Mouse (Mus musculus): ENCODE measurements at regions not wholly inside any gene's neighbourhood (a gene's known extent, or its start where the extent isn't known, plus 50 kb on each side); places are given as distances from the start of the nearest gene placed in this dataset.

- Histone ChIP-seq H3K4me1 (ENCODE audit: control insufficient read depth, insufficient read depth, low read length) (no peaks in the 10 kb centered on the region), H3K4me2 (replicated peaks; ENCODE audit: low read depth, low read length) (no peak overlapping the region), H3K27me3 (ENCODE audit: control insufficient read depth, insufficient read depth, low read length) (no peaks in the 10 kb centered on the region), H3K9me3 (ENCODE audit: control insufficient read depth, low read depth, low read length) (no peaks in the 10 kb centered on the region), H3K4me3 (ENCODE audit: low read depth, low read length) (no peak overlapping the region), H3K36me3 (ENCODE audit: control insufficient read depth, insufficient read depth, low read length) (no peaks in the 10 kb centered on the region), H3K27ac (ENCODE audit: low read length) (no peak overlapping the region), H3K9ac (replicated peaks; ENCODE audit: low read depth, low read length) (no peak overlapping the region)
- no peak for ATAC-seq (ENCODE audit: insufficient number of reproducible peaks, insufficient read depth, low FRiP score, low read depth)
- WGBS = 71% methylated on average over 12 of the region's 12 CpGs
These were observed 88.8 kb upstream of the C2cd4b start for GRCm38 (mm10) chr9:67670261-67671020.

GRCm38 (mm10) chr9:67676906-67677305 is 82.3 kb upstream of the C2cd4b start:
- no peaks in the 10 kb centered on the region for H3K9me3 ChIP-seq (ENCODE audit: control insufficient read depth, low read depth, low read length)
- no peak overlapping the region for H3K4me2 ChIP-seq (replicated peaks; ENCODE audit: low read depth, low read length)
- no peaks in the 10 kb centered on the region for H3K27me3 ChIP-seq (ENCODE audit: control insufficient read depth, insufficient read depth, low read length)
- no peaks in the 10 kb centered on the region for H3K4me1 ChIP-seq (ENCODE audit: control insufficient read depth, insufficient read depth, low read length)
- 23% methylated on average over 1 of the region's 1 CpGs for WGBS
- H3K27ac ChIP-seq (ENCODE audit: low read length) = no peak overlapping the region
- H3K4me3 ChIP-seq (ENCODE audit: low read depth, low read length) = no peak overlapping the region
- no peak overlapping the region for H3K9ac ChIP-seq (replicated peaks; ENCODE audit: low read depth, low read length)
- H3K36me3 ChIP-seq (ENCODE audit: control insufficient read depth, insufficient read depth, low read length) = no peaks in the 10 kb centered on the region
- ATAC-seq (ENCODE audit: insufficient number of reproducible peaks, insufficient read depth, low FRiP score, low read depth) = no peak

GRCm38 (mm10) chr9:67683367-67683766 is 75.9 kb upstream of the C2cd4b start:
- Histone ChIP-seq H3K4me1 (ENCODE audit: control insufficient read depth, insufficient read depth, low read length) (no peaks in the 10 kb centered on the region), H3K36me3 (ENCODE audit: control insufficient read depth, insufficient read depth, low read length) (no peaks in the 10 kb centered on the region), H3K27ac (ENCODE audit: low read length) (no peak overlapping the region), H3K4me2 (replicated peaks; ENCODE audit: low read depth, low read length) (no peak overlapping the region), H3K27me3 (ENCODE audit: control insufficient read depth, insufficient read depth, low read length) (no peaks in the 10 kb centered on the region), H3K4me3 (ENCODE audit: low read depth, low read length) (no peak overlapping the region), H3K9me3 (ENCODE audit: control insufficient read depth, low read depth, low read length) (peaks cover 12% of the 10 kb centered on the region), H3K9ac (replicated peaks; ENCODE audit: low read depth, low read length) (no peak overlapping the region)
- 8% methylated on average over 7 of the region's 7 CpGs for WGBS
- no peak for ATAC-seq (ENCODE audit: insufficient number of reproducible peaks, insufficient read depth, low FRiP score, low read depth)

GRCm38 (mm10) chr9:67692396-67692795 is 66.8 kb upstream of the C2cd4b start:
- no peak overlapping the region for H3K4me3 ChIP-seq (ENCODE audit: low read depth, low read length)
- peaks cover 3% of the 10 kb centered on the region; the same call in 1 of the 2 replicates for H3K9me3 ChIP-seq (ENCODE audit: control insufficient read depth, low read depth, low read length)
- 86% methylated on average over 13 of the region's 13 CpGs for WGBS
- no peak for ATAC-seq (ENCODE audit: insufficient number of reproducible peaks, insufficient read depth, low FRiP score, low read depth)
- H3K4me2 ChIP-seq (replicated peaks; ENCODE audit: low read depth, low read length) = no peak overlapping the region
- H3K36me3 ChIP-seq (ENCODE audit: control insufficient read depth, insufficient read depth, low read length) = no peaks in the 10 kb centered on the region
- no peak overlapping the region for H3K27ac ChIP-seq (ENCODE audit: low read length)
- no peaks in the 10 kb centered on the region for H3K4me1 ChIP-seq (ENCODE audit: control insufficient read depth, insufficient read depth, low read length)
- no peak overlapping the region for H3K9ac ChIP-seq (replicated peaks; ENCODE audit: low read depth, low read length)
- no peaks in the 10 kb centered on the region for H3K27me3 ChIP-seq (ENCODE audit: control insufficient read depth, insufficient read depth, low read length)

GRCm38 (mm10) chr9:67693716-67694115 is 65.5 kb upstream of the C2cd4b start:
- ATAC-seq (ENCODE audit: insufficient number of reproducible peaks, insufficient read depth, low FRiP score, low read depth) = 0 out of 2 replicates have a peak, but pooled peaks have one; percentile 28
- H3K4me1 ChIP-seq (ENCODE audit: control insufficient read depth, insufficient read depth, low read length) = no peaks in the 10 kb centered on the region
- H3K4me2 ChIP-seq (replicated peaks; ENCODE audit: low read depth, low read length) = 0 out of 2 replicates have a peak overlapping the region, but pooled peaks have one; percentile 20
- no peaks in the 10 kb centered on the region for H3K36me3 ChIP-seq (ENCODE audit: control insufficient read depth, insufficient read depth, low read length)
- WGBS = 13% methylated on average over 7 of the region's 7 CpGs
- no peaks in the 10 kb centered on the region for H3K27me3 ChIP-seq (ENCODE audit: control insufficient read depth, insufficient read depth, low read length)
- no peak overlapping the region for H3K9ac ChIP-seq (replicated peaks; ENCODE audit: low read depth, low read length)
- H3K27ac ChIP-seq (ENCODE audit: low read length) = no peak overlapping the region
- no peak overlapping the region for H3K4me3 ChIP-seq (ENCODE audit: low read depth, low read length)
- H3K9me3 ChIP-seq (ENCODE audit: control insufficient read depth, low read depth, low read length) = peaks cover 3% of the 10 kb centered on the region; the same call in 1 of the 2 replicates

GRCm38 (mm10) chr9:67698796-67699195 is 60.4 kb upstream of the C2cd4b start:
- Histone ChIP-seq H3K9me3 (ENCODE audit: control insufficient read depth, low read depth, low read length) (peaks cover 3% of the 10 kb centered on the region; the same call in 1 of the 2 replicates), H3K9ac (replicated peaks; ENCODE audit: low read depth, low read length) (no peak overlapping the region), H3K4me2 (replicated peaks; ENCODE audit: low read depth, low read length) (no peak overlapping the region), H3K27me3 (ENCODE audit: control insufficient read depth, insufficient read depth, low read length) (no peaks in the 10 kb centered on the region), H3K4me1 (ENCODE audit: control insufficient read depth, insufficient read depth, low read length) (no peaks in the 10 kb centered on the region), H3K36me3 (ENCODE audit: control insufficient read depth, insufficient read depth, low read length) (no peaks in the 10 kb centered on the region), H3K4me3 (ENCODE audit: low read depth, low read length) (no peak overlapping the region), H3K27ac (ENCODE audit: low read length) (no peak overlapping the region)
- no peak for ATAC-seq (ENCODE audit: insufficient number of reproducible peaks, insufficient read depth, low FRiP score, low read depth)
- WGBS = 88% methylated on average over 2 of the region's 2 CpGs

GRCm38 (mm10) chr9:67699846-67700579 is 59.2 kb upstream of the C2cd4b start:
- peaks cover 3% of the 10 kb centered on the region; the same call in 1 of the 2 replicates for H3K9me3 ChIP-seq (ENCODE audit: control insufficient read depth, low read depth, low read length)
- ATAC-seq (ENCODE audit: insufficient number of reproducible peaks, insufficient read depth, low FRiP score, low read depth) = no peak
- H3K27me3 ChIP-seq (ENCODE audit: control insufficient read depth, insufficient read depth, low read length) = no peaks in the 10 kb centered on the region
- peak overlapping the region; percentile 62 for H3K4me2 ChIP-seq (replicated peaks; ENCODE audit: low read depth, low read length)
- peak overlapping the region; percentile 30 for H3K4me3 ChIP-seq (ENCODE audit: low read depth, low read length)
- no peaks in the 10 kb centered on the region for H3K36me3 ChIP-seq (ENCODE audit: control insufficient read depth, insufficient read depth, low read length)
- H3K4me1 ChIP-seq (ENCODE audit: control insufficient read depth, insufficient read depth, low read length) = no peaks in the 10 kb centered on the region
- no peak overlapping the region for H3K27ac ChIP-seq (ENCODE audit: low read length)
- no peak overlapping the region for H3K9ac ChIP-seq (replicated peaks; ENCODE audit: low read depth, low read length)
- WGBS = 36% methylated on average over 35 of the region's 35 CpGs

DNA sequence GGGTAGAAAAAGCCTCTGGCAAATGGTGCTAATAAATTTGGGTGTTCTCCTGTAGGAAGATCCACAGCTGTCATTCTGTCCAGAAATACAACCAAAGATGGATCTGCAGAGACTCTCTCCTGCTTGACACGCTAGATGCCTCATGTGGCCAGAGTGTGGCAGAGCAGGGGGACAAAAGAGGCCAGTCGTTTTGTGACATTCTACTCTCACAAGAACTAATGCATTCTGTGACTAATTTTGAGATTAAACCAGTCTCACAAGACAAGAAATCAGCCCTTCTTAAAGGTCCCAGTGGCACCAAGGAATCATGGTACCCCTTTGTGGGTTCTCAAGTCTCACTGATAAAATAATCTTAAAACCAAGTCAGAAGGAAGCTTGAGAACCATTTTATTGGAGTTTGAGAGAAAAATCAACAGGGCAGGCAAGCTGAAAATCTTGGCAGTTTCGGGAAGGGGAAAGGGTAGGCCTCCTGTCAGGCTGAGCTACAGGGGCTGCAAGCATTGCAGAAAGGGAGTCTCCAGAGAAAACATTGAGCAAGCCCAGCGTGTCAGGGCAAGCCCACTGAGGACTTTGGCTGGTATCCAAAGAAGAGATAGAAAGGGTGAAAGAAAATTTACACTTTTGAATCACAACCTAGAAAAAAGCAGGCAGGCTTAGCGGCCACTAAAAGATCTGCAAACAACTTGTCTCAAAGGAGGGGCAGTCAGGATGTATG is 50.8 kb upstream of the C2cd4b start:
- no peaks in the 10 kb centered on the region; the same call in 1 of the 2 replicates for H3K4me1 ChIP-seq (ENCODE audit: control insufficient read depth, insufficient read depth, low read length)
- peak; percentile 63; the same call in 1 of the 2 replicates for ATAC-seq (ENCODE audit: insufficient number of reproducible peaks, insufficient read depth, low FRiP score, low read depth)
- H3K36me3 ChIP-seq (ENCODE audit: control insufficient read depth, insufficient read depth, low read length) = no peaks in the 10 kb centered on the region
- no peak overlapping the region for H3K9ac ChIP-seq (replicated peaks; ENCODE audit: low read depth, low read length)
- H3K9me3 ChIP-seq (ENCODE audit: control insufficient read depth, low read depth, low read length) = no peaks in the 10 kb centered on the region
- H3K4me2 ChIP-seq (replicated peaks; ENCODE audit: low read depth, low read length) = no peak overlapping the region
- WGBS = 36% methylated on average over 5 of the region's 5 CpGs
- no peaks in the 10 kb centered on the region for H3K27me3 ChIP-seq (ENCODE audit: control insufficient read depth, insufficient read depth, low read length)
- peak overlapping the region; percentile 59; the same call in 1 of the 2 replicates for H3K27ac ChIP-seq (ENCODE audit: low read length)
- no peak overlapping the region for H3K4me3 ChIP-seq (ENCODE audit: low read depth, low read length)

Data from stomach, embryonic 14.5 days (tissue).